Mouse (Mus musculus): ENCODE results near the gene Gphb5. TPM values are rescaled to one million over a fixed set of nuclear protein-coding genes. Genes with fewer than 3 reads are reported as not detected.

Gene Gphb5
- polyA plus RNA-seq, 1 experiment from 2014 or later: not detected

GRCm38 (mm10) chr12:75429685-75430396, 13.3 kb upstream of the Gphb5 start:
- Histone ChIP-seq H3K27ac (no peak overlapping the region), H3K4me1 (no peaks in the 10 kb centered on the region; the same call in 1 of the 2 replicates), H3K4me3 (no peak overlapping the region), H3K36me3 (replicated peaks) (no peaks in the 10 kb centered on the region), H3K9me3 (no peaks in the 10 kb centered on the region), H3K27me3 (ENCODE audit: poor library complexity, severe bottlenecking) (no peaks in the 10 kb centered on the region)
- no peak for DNase-seq (ENCODE audit: extremely low spot score, low spot score)
- 97% methylated on average over 1 of the region's 1 CpGs for WGBS

- H3K36me3 ChIP-seq (replicated peaks): no peaks in the 10 kb centered on the region
- no peak overlapping the region for H3K4me3 ChIP-seq
- H3K27ac ChIP-seq: no peak overlapping the region
- DNase-seq (ENCODE audit: extremely low spot score, low spot score): no peak
- H3K4me1 ChIP-seq: no peaks in the 10 kb centered on the region; the same call in 1 of the 2 replicates
- no peaks in the 10 kb centered on the region for H3K27me3 ChIP-seq (ENCODE audit: poor library complexity, severe bottlenecking)
- WGBS: 76% methylated on average over 6 of the region's 6 CpGs
- H3K9me3 ChIP-seq: no peaks in the 10 kb centered on the region
Observed at GRCm38 (mm10) chr12:75428719-75429118, 12.1 kb upstream of the Gphb5 start.

- Histone ChIP-seq H3K27ac (no peak overlapping the region), H3K36me3 (replicated peaks) (no peaks in the 10 kb centered on the region), H3K27me3 (ENCODE audit: poor library complexity, severe bottlenecking) (no peaks in the 10 kb centered on the region), H3K4me1 (no peaks in the 10 kb centered on the region; the same call in 1 of the 2 replicates), H3K9me3 (no peaks in the 10 kb centered on the region), H3K4me3 (no peak overlapping the region)
- 88% methylated on average over 7 of the region's 7 CpGs for WGBS
- no peak for DNase-seq (ENCODE audit: extremely low spot score, low spot score)
Observed at GRCm38 (mm10) chr12:75425882-75426281, 9.3 kb upstream of the Gphb5 start.

GRCm38 (mm10) chr12:75424817-75425216, 8.2 kb upstream of the Gphb5 start:
- no peaks in the 10 kb centered on the region; the same call in 1 of the 2 replicates for H3K4me1 ChIP-seq
- H3K9me3 ChIP-seq: no peaks in the 10 kb centered on the region
- no peak overlapping the region for H3K27ac ChIP-seq
- 92% methylated on average over 4 of the region's 4 CpGs for WGBS
- no peaks in the 10 kb centered on the region for H3K27me3 ChIP-seq (ENCODE audit: poor library complexity, severe bottlenecking)
- no peak for DNase-seq (ENCODE audit: extremely low spot score, low spot score)
- no peaks in the 10 kb centered on the region for H3K36me3 ChIP-seq (replicated peaks)
- no peak overlapping the region for H3K4me3 ChIP-seq

GRCm38 (mm10) chr12:75424359-75424758, 7.8 kb upstream of the Gphb5 start:
- WGBS: 81% methylated on average over 7 of the region's 7 CpGs
- Histone ChIP-seq H3K9me3 (no peaks in the 10 kb centered on the region), H3K27me3 (ENCODE audit: poor library complexity, severe bottlenecking) (no peaks in the 10 kb centered on the region), H3K36me3 (replicated peaks) (no peaks in the 10 kb centered on the region), H3K4me1 (no peaks in the 10 kb centered on the region; the same call in 1 of the 2 replicates), H3K4me3 (no peak overlapping the region), H3K27ac (no peak overlapping the region)
- no peak for DNase-seq (ENCODE audit: extremely low spot score, low spot score)

GRCm38 (mm10) chr12:75414991-75415390, 1.6 kb downstream of the Gphb5 start:
- Histone ChIP-seq H3K36me3 (replicated peaks) (no peaks in the 10 kb centered on the region), H3K9me3 (no peaks in the 10 kb centered on the region), H3K27ac (no peak overlapping the region), H3K27me3 (ENCODE audit: poor library complexity, severe bottlenecking) (no peaks in the 10 kb centered on the region), H3K4me3 (no peak overlapping the region), H3K4me1 (no peaks in the 10 kb centered on the region)
- WGBS: 78% methylated on average over 6 of the region's 6 CpGs
- DNase-seq (ENCODE audit: extremely low spot score, low spot score): no peak

- no peak overlapping the region for H3K4me3 ChIP-seq
- no peak overlapping the region for H3K27ac ChIP-seq
- WGBS: 87% methylated on average over 9 of the region's 9 CpGs
- H3K27me3 ChIP-seq (ENCODE audit: poor library complexity, severe bottlenecking): no peaks in the 10 kb centered on the region
- no peak for DNase-seq (ENCODE audit: extremely low spot score, low spot score)
- H3K4me1 ChIP-seq: no peaks in the 10 kb centered on the region
- no peaks in the 10 kb centered on the region for H3K36me3 ChIP-seq (replicated peaks)
- H3K9me3 ChIP-seq: no peaks in the 10 kb centered on the region
Observed at GRCm38 (mm10) chr12:75412964-75413363, 3.6 kb downstream of the Gphb5 start.

GRCm38 (mm10) chr12:75397077-75397476, 19.5 kb downstream of the Gphb5 start:
- DNase-seq (ENCODE audit: extremely low spot score, low spot score): no peak
- Histone ChIP-seq H3K27me3 (ENCODE audit: poor library complexity, severe bottlenecking) (no peaks in the 10 kb centered on the region), H3K4me3 (no peak overlapping the region), H3K9me3 (no peaks in the 10 kb centered on the region), H3K36me3 (replicated peaks) (no peaks in the 10 kb centered on the region), H3K4me1 (peaks cover 9% of the 10 kb centered on the region), H3K27ac (no peak overlapping the region)
- 63% methylated on average over 7 of the region's 7 CpGs for WGBS

- no peak for DNase-seq (ENCODE audit: extremely low spot score, low spot score)
- WGBS: 63% methylated on average over 3 of the region's 3 CpGs
Observed at GRCm38 (mm10) chr12:75396616-75397015, 20.0 kb downstream of the Gphb5 start.

GRCm38 (mm10) chr12:75394011-75394773, 22.4 kb downstream of the Gphb5 start:
- H3K4me1 ChIP-seq: peaks cover 9% of the 10 kb centered on the region
- WGBS: 91% methylated on average over 20 of the region's 20 CpGs
- no peak for DNase-seq (ENCODE audit: extremely low spot score, low spot score)
- no peak overlapping the region for H3K27ac ChIP-seq
- H3K27me3 ChIP-seq (ENCODE audit: poor library complexity, severe bottlenecking): no peaks in the 10 kb centered on the region
- H3K36me3 ChIP-seq (replicated peaks): no peaks in the 10 kb centered on the region
- H3K9me3 ChIP-seq: no peaks in the 10 kb centered on the region
- H3K4me3 ChIP-seq: no peak overlapping the region

More at GRCm38 (mm10) chr12:75396616-75397015, 20.0 kb downstream of the Gphb5 start:
- Histone ChIP-seq H3K27me3 (ENCODE audit: poor library complexity, severe bottlenecking) (no peaks in the 10 kb centered on the region), H3K27ac (0 out of 2 replicates have a peak overlapping the region, but pooled peaks have one; percentile 22), H3K4me3 (no peak overlapping the region), H3K4me1 (peaks cover 9% of the 10 kb centered on the region), H3K36me3 (replicated peaks) (no peaks in the 10 kb centered on the region), H3K9me3 (no peaks in the 10 kb centered on the region)

GRCm38 (mm10) chr12:75391526-75391925, 25.1 kb downstream of the Gphb5 start:
- Histone ChIP-seq H3K9me3 (no peaks in the 10 kb centered on the region), H3K27me3 (ENCODE audit: poor library complexity, severe bottlenecking) (no peaks in the 10 kb centered on the region), H3K27ac (no peak overlapping the region), H3K4me3 (no peak overlapping the region), H3K36me3 (replicated peaks) (no peaks in the 10 kb centered on the region), H3K4me1 (peaks cover 3% of the 10 kb centered on the region)
- WGBS: 83% methylated on average over 9 of the region's 9 CpGs
- DNase-seq (ENCODE audit: extremely low spot score, low spot score): no peak

GRCm38 (mm10) chr12:75389308-75390135, 27.1 kb downstream of the Gphb5 start:
- Histone ChIP-seq H3K4me1 (no peaks in the 10 kb centered on the region), H3K4me3 (no peak overlapping the region), H3K36me3 (replicated peaks) (no peaks in the 10 kb centered on the region), H3K9me3 (no peaks in the 10 kb centered on the region), H3K27ac (no peak overlapping the region), H3K27me3 (ENCODE audit: poor library complexity, severe bottlenecking) (no peaks in the 10 kb centered on the region)
- peak; percentile 43 for DNase-seq (ENCODE audit: extremely low spot score, low spot score)
- 50% methylated on average over 20 of the region's 20 CpGs for WGBS

Data from forebrain, embryonic 10.5 days (tissue).